Mouse (Mus musculus) kidney, adult 9 months (tissue): ENCODE measurements around the gene Gm11037.

Experiments
- DNase-seq: peaks from one replicate; pipeline ENCODE4 v3.0.0; 2022

Gene Gm11037

DNA sequence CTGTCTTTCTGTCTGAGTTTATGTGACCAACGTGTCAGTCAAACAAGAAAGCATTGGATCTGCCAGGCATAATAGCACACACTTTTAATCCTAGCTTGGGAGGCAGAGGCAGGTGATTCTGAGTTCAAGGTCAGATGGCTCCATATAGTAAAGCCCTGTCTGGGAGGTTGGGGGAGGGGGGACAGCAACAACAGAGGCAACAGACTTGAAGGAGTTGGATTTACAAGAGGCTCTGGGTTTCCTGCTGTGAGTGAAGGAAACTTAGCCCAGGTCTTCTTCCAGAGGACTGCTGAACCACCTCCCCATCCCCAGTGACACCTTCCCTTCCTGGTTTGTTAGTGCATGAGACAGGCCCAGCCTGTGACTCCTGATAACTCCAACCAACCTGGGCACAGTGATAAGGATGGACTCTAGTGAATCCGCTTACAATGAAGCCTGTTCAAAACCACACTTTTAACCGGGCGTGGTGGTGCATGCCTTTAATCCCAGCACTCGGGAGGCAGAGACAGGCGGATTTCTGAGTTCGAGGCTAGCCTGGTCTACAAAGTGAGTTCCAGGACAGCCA, 19.0 kb downstream of the Gm11037 start:
- DNase-seq, result no peak

DNA sequence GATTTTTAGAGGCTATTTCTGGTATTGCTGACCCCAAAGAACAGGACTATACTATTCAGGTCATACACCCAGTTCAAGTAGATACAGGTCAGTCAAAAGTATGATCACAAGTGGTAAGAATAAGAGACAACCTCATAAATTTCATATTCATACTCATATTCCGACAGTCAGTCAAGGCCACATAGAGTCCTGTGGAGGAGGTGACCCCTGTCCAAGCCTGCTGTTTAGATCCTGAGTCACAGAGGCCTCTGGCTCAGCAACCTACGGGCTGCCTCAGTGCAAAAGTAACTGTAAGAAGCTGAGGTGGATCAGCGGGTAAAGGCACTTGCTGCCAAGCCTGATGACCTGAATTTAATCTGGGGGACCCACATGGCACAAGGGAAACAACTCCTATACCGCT, 20.7 kb downstream of the Gm11037 start:
- no peak for DNase-seq

DNA sequence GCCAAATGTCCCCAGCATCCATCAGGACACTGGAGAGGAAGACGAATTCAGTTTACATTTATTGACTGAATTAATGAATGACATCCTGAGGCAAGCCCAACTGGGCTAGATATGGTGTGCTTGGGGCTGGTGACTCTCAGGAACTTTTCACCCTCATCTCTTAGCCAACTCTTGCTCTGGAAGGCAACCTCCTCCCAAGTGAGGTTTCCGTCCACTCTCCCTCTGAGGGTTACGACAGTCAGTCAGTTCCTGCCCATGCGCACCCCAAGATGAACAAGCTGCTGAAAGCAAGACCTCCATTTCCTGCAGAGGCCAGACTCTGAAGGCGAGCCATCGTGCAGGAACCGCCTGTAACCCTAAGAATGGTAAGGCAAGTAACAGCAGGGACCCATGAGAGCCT, 23.7 kb downstream of the Gm11037 start:
- no peak for DNase-seq

DNA sequence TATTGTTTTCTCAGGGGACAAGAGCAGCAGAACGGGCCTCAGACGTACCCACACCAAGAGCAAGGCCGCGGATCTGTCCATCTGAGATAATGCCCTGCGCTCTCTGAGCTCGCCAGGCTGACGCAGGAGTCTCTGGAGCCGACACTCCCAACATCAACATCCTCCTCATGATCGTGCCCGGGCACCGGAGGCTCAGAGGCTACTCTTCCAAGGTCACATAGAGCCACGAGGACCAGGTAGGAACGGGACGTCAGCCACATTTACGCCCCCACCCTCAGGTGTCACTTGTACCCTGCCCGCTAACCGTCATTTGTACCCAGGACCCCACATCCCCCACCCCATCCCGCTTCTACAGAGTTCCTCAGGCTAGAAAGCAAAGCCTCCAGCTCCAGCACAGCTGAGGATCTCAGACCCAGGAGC, 26.2 kb downstream of the Gm11037 start:
- DNase-seq, result peak; percentile 52

DNA sequence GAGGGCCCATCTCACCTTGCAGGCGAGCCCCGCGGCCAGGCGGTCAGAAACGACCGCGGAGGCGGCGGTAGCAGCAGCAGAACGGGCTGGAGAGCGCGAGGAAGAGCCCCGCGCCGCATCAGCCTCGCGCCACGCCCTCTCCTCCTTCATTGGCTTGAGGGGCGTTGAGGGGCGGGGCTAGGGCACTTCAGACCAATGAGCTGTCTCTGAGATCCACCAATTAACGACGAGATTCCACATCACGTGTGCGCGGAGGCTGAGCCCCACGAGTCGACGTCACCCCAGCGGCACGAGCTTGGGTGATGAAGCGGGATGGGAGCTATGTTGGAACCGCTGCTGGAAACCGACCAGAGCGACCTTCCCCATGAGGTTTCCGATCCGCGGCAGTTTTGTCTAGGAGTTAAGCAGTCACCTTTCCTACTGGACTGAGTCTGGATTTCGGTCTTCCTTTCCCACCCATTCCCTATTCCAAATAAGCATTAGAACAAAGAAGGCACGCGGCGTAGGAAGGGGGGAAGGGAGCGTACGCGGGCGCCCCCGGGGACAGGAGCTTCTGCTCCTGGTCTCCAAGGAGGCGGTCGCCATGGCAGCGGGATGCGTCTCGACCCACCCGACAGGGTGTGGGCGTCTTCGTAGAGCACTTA, 26.8 kb downstream of the Gm11037 start, which contains the start of gene 1700037H04Rik:
TSS of gene 1700037H04Rik (minus strand) at position 144 of the 644 bp plus-strand sequence.
- peak; percentile 98 for DNase-seq

DNA sequence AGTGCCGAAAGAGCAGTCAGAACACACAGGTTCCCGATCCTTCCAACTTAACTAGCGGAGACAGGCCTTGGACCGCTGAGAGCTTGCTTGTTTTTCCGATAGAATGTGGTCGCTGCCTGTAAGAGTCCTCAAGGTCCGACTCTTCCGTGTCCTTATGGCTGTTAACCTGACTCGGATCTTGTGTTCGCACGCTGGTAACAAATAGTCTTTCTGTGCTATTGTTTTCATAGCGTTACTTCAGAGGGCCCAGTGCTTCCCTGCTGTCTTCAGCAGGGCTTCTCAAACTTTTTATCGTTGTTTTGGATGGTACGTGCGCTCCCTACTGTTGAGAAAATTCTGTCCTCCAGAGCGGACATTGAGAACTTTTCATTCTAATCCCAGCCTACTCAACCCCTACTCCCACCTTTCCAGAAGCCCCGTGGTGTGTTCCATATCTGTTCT, 27.4 kb downstream of the Gm11037 start:
- peak; percentile 61 for DNase-seq

DNA sequence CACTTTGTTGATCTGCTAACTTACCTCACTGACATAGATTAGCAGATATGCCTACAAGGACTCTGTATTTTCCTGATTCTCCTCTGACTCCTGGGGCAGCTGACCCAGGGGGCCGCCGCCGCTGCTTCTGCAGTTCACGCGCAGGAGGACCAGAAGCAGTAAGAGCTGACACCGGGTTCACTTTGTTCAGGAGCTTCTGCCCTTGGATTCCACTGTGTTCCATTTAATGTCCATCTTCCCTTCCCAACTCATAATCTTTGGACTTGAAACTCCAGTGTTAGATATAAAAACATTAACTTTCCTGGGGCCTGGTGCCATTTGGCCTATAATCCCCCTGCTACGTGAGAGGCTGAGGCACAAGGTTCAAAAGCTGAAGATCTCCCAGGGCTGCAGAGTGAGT, 30.6 kb downstream of the Gm11037 start:
- DNase-seq, result peak; percentile 95

DNA sequence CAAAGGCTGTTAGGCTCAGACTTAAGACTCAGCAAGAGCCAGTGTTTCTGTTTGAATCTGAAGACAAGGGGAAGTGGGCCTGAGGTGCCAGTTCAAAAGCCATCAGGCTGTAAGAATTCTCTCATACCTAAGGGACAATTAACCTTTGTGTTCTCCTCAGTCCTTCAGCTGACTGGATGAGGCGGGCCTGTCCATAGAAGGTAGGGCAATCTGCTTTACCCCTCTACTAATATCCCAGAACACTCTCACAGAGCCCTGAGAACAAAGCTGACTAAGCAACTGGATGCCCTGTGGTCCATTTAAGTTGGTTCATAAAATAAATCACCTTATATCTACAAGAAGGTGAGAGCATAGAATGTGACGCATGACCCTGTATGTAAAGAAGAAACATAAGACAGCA, 32.9 kb downstream of the Gm11037 start:
- no peak for DNase-seq

DNA sequence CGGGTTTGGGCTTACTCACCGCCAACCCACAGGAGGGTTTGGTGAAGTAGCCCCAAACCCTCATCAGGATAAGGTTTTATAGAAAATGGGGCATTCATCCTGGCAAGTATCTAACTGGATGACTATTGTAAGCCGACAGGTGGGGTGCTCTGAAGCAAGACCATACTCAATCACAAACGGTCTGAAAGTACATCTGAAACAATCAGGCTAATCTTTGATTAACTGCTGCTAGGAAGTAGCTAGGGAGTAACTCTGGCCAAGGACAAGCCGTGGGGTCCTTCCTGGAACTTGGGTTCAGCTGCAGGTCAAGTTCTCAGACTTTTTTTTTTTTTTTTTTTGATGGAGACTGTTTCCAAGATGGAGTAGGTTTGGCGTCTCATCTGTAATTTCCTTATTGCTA, 34.7 kb downstream of the Gm11037 start:
- DNase-seq, result no peak

DNA sequence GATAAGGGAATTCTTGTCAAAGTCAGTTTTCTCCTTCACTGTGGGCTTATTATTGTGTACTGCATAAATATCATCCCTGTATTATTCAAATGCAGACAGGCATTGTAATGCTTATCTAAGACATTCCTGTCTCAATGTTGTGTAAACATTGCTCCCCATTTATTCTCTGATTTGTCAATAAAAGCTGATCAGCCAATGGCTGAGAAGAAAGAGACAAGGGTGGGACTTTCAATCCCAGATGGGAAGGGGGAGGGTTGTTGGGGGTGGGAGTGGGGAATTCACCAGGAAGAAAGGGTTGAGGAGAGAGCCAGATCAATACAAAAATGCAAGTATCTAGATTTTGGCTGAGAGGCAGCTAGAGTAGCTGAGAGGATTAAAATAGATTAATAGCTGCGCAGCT, 35.6 kb downstream of the Gm11037 start:
- no peak for DNase-seq

DNA sequence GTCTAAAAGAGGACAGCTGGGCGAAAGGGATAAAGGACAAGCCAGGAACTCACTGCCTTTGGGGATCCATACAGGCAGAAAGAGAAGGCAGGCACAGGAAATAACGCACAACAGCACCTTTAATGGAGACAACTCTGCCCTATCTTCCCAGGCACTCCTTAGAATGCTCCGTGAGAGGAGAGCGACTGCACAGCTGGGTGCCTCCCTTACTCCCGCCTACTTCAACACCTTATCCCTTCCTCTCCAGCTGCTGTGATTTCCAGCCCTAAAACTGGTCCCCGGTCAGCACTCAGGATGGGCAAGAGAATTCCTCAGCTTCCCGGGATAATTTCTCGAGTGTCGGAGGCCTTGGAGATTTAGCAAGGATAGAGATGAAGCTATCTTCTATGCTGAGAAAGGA, 37.6 kb downstream of the Gm11037 start:
- peak; percentile 32 for DNase-seq

DNA sequence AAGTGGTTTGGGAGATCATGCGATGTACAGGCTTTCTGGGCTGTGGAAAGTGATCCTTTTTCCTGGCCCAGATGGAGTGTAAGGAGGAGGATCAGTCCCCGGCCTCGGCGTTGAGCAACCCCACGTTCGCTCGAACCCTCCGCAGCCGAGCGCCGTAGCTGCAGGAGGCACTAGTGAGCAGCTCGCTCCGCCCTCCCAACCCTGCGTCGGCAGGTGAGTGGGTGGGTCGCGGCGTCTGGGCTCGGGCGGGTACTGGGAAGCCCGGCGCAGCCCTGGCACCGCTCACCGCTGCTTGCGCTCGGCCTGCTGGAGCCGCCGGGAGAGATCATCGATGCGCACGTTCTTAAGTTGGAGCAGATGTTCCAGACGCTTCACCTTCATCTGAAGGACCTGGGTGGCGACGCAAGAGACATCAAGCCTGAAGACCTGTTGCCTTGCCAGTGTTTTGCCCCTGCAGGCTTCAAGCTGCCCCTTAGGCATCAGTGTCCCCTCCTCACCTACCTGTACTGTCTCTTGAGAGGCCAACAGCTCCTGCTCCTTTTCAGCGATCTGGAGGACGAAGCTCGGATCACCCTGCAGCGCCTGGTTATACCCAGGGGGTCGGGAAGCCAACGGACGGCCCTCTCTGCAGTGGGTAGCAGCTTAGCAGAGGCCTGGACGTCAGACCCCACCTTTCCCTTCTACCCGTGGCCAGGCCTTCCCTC, 38.3 kb downstream of the Gm11037 start:
- peak; percentile 80 for DNase-seq

DNA sequence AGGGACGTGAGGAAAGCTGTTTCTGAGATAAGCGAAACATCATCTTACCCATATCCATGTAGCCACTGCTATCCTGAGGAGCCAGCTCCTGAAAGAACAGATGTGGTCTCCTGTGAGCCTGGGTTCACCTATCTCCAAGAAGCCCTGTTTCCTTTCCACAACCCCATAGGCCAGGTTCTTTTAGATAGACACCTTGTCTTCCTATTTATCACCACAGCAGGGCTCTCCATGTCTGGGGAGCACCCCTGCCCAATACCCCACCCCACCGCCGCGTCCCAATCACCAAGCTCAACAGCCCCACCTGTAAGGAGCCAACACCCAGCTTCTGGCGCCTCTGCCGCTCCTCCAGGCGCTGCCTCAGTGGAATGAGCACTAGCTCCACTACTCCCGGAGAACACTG, 39.0 kb downstream of the Gm11037 start:
- DNase-seq, result no peak

DNA sequence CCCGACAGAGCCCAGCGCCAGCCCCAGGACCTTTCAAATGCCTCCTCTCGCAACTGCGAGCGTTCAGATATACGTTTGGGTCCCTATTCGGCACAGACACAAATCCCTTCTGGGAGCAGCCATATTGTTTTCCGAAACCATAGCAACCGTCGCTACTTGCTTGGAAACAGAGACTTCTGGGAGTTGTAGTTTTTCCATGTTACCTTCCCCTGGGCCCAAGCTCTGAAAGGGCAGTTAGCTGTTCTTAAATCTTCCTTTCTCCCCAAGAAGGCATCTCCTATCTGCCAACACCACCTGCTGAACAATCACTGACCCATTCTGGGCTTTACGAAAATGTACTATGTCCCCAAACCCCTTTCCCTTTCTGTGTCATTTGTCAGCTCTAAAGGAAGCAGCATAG, 41.4 kb downstream of the Gm11037 start:
- peak; percentile 88 for DNase-seq

DNA sequence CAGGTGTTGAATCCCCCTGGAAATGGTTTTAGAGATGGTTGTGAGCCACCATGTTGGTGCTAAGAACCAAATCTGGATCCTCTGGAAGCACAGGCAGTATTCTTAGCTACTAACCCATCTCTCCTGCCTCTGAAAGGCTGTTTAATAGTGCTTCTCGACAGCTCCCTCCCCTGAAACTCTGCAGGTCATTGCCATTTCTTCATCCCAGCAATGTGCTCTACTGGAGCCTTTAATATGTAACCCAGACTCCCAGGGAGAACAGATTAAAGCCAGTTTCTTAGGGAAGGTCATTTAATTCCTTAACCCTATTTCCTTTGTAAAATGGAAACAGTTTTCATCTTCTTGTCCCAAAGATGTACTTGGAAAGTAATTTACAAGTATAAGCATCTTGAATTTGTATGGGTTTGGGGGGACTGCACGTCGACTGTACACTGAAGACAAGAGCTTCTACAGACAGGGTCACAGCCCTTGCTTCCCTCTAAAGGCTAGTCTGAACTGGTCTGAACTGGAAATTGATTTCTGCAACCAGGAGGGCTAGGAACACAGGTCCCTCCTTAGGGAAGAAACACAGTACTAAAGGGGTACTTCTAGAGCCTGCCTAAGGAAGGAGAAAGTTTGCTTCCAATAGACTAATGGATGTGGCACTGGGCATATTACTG, 42.1 kb downstream of the Gm11037 start:
- peak; percentile 80 for DNase-seq

DNA sequence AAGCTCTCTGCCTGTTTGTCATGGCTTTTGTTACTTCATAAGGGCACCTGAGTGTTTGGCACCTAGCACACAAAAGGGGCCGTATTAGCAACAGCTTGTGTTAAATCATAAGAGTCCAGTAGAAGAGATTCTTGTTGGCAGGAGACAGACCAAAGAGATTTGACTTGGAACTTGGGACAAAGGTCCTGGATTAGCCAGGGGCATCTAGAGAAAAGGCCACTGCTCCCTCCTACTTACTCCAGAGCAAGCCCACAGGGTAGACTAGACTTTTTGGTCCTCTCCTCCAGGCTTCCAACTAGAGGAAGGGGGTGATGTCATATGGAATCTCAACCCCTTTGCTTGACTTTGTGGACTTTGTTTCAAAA, 42.6 kb downstream of the Gm11037 start:
- DNase-seq, result peak; percentile 82

DNA sequence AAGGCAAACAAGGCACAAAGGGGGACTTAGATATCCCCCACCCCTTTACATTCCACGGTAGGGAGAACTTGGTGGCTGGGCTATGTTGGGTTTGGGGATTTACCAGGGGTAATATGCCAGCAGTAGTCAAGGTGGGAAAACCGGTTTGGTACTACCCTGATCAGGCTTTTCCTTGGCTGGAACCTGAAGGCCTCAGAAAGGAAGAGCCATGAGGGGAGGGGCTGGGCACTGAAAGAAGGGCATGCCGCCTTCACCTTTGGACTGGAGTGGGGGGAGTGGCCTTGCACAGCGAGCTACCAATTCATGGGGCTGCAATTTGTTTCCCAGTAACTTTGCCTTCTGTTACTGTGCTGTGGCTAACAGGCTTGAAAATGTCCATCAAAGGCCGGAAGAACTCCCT, 43.2 kb downstream of the Gm11037 start:
- DNase-seq, result peak; percentile 93

DNA sequence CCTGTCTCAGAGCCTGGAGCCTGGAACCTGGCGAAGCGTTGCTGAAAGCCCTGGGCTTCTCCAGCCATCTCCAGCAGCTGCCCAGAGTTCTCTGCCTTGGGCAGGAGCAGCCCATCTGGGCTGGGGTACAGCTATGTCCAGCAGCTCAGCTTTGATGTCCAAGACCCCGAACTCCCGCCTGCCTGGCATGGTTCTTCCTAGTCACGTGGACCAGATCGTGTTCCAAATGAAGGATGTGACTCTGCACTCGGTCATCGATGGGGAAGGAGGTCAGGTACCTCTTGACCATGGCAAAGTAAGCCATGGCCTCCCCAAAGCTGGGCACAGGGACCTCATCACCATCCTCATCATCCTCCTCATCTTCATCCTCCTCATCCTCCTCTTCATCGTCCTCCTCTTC, 44.6 kb downstream of the Gm11037 start:
- peak; percentile 50 for DNase-seq

DNA sequence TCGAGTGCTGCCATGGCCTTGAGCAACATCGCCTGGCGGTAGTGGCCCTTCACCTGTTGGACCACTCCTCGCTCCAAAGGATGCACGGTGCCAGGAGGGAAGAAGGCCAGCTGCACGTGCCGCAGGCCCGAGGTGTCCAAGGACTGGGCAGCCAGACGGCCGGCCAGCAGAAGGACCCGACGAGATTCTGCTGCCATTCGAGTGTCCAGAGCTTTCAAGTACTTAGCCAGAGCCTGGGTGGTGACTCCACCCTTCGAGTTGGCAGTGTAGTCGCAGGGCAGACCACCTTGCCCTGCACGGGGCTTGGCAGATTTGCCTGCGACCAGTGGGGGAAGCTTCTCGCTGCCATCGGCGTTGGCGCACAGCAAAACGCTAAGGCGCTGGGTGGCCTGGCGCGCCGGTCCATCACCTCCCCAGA, 45.5 kb downstream of the Gm11037 start:
- peak; percentile 43 for DNase-seq

DNA sequence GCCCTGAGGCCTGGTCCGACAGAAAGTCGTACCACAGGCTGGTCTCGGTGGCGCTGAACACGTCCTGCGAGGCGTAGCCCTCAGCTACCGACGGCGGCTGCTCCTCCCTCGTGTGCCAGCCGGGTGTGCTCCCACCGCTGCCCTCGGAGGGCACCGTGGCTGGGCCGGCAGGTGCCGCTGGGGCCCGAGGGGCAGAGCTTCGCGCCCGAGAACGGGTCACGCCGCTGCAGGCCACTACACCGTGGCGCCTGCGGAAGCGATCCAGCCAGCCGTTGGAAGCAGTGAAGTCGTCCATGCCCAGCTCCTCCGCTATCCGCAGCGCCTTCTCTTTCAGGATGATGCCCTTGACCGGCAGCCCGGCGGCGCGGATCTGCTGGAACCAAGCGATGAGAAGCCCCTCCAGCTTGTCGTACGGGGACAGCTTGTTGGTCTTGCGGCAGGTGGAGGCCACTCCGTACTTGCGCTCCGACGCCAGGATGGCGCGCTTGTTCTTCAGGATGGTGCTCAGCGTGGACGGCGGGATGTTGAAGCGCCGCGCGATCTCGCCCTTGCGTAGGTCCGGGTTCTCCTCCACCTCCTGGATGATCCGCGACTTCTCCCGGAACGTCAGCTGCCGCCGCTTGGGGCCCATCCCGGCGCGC, 46.1 kb downstream of the Gm11037 start:
- DNase-seq, result peak; percentile 62

DNA sequence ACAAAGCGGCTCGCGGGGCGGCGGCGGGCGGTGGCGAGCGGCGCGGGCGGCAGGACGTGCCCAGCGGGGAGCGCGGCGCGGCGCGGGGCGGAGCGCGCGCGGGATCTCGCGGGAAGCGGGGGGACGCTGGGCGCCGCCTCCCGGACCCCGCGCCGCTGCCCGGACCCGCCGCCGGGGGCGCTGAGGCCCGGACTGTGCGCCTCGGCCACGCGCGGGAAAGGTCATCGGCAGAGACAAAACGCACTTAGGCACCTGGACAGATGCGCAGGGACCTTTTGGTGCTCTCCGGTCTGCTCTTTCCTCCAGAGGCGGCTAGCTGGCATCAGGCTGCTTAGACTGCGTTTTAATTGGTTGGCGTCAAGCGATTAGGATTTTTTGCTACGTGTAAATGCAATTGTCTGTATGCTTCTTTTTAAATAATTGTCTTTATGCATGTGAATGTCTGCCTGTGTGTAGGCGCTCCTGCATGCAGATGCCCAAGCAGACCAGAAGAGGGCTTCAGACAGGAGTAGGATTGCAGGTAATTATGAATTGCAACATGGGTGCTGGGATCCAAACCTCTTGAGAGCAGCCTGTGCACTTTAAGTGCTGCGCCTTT, 46.8 kb downstream of the Gm11037 start, which contains the start of gene Cenpb:
TSS of gene Cenpb (minus strand) at position 78 of the 598 bp plus-strand sequence.
- peak; percentile 87 for DNase-seq
